Mouse (Mus musculus): ENCODE measurements around the gene St6galnac3.

GRCm38 (mm10) chr3:153323446-153323845 lies 401.5 kb downstream of the St6galnac3 start:
- no peak for TF ChIP-seq POLR2A (IDR thresholded peaks at IDR 0.05; ENCODE audit: borderline replicate concordance, control insufficient read depth, low read depth, low read length)
- no peak for TF ChIP-seq CTCF (IDR thresholded peaks at IDR 0.05; ENCODE audit: control insufficient read depth, insufficient read depth, low read length)

All from bone marrow, adult 2 months (tissue).